Mouse (Mus musculus): ENCODE data around the gene Rer1.

Gene Rer1

DNA sequence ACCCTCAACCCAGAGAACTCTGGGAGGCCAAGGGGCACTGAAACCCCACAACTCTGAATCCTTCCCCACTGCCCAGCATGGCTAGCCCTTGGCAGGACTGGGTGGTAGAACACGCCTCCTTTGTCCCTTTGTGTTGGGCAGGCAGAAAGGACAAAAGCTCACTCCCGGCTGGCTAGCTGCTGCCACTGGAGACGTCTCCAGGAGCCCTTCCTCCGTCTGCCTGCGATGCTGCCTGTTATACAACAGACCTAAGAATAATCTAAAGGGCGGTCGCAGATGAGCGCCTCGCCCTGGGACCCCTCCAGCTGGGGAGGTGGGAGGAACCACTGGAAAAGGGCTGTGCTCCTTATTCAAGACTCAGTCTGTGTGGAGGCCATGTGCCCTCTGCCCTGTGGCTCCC, 46.0 kb downstream of the Rer1 start:
- no peak for ATAC-seq (ENCODE audit: insufficient number of reproducible peaks, low FRiP score, low TSS enrichment)

DNA sequence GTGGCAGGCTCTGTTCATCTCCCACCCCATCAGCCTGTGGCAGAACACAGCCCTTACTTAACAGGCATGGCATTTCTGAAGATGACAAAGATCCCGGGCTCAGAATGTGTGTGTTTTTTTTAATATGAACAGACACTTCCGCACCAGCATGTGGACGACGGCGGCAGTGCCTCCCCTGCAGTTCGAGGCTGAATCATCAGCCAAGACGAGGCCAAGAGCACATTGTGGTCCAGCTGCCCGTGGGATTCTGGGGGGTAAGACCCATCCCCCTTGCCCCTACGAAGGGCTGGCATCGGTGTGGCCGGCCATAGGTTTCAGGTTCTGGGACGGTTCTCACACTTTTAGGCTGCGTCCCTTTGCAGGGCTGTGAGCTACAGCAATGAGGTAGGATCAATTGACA, 51.4 kb downstream of the Rer1 start:
- ATAC-seq (ENCODE audit: insufficient number of reproducible peaks, low FRiP score, low TSS enrichment), result no peak

DNA sequence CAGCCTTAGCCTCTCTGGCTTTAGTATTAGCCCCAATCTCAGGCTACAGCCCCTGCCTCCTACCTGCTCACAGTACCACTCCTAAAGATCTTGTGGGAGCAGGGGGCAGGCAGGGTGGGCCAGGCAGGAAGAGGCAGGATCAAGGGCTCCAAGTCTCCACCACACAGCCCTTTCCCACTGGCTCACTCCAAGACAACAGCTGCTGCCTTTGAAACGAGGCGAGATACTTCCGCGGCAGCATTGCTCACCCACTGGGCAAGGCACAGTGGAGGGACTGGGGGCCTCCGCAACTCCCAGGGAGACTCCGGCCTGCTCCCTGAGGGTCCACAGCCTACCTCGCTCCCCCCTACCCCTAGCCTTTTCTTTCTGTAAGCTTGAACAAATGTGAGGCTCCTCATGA, 52.0 kb downstream of the Rer1 start:
- ATAC-seq (ENCODE audit: insufficient number of reproducible peaks, low FRiP score, low TSS enrichment), result no peak

DNA sequence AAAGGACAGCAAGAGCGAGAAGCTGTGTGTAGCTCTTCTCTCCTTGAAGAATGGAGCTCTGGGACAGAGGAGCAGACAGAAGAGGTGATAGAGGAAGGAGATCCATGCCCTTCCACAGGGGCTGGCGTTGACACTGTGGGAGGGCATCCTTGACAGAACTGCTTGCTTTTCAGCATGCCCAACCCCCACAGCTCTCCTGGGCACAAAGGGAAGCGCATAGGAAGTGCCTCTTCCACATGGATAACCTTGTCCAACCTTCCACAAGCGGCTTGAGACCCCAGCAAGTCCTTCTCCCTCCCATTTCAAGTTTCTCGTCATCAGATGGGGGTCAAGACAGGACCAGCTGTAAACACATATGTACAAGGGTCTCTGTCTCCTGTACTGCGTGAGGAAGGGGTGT, 53.1 kb downstream of the Rer1 start:
- no peak for ATAC-seq (ENCODE audit: insufficient number of reproducible peaks, low FRiP score, low TSS enrichment)

DNA sequence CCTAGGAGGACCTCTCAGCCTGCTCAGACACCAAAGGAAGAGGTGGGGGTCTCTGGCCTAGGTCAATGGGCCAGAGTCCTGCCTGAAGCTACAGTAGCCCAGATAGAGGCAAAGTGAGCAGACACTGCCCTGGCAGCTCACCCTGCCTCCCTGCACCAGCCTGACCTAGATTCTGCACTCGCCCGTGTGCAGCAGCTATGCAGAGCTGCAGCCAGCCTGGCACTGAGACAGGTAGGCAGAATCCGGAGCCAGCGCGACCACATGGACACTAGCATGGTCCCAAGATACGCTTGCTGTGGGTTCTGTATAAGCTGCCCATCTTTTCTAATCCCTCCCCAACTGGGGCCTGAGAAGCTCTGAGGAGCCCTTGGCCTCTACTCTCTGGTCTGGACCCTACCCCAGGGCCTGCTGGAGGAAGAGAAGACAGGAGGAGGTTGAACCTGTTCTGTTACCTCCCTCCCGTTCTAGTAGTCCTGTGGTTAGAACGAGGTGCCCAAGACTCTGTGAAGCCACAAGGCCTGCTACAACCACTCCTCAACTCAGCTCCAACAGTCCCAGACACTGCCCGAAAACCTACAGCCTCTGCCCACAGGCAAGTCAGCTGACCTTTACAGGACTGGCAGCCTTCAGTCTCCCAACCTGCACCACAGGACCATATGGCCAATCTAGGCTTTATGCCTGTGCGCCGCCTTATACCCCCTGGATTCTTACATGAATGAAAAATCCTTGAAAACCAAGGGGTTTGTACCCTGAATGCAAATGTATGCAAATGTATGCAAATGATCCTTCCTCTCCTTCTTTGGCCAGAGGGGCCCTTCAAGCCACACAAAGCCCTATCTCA, 61.8 kb downstream of the Rer1 start:
- ATAC-seq (ENCODE audit: insufficient number of reproducible peaks, low FRiP score, low TSS enrichment), result peak; percentile 77
